Mouse (Mus musculus) embryo, embryonic 11.5 days (tissue): ENCODE measurements at regions not wholly inside any gene's neighbourhood (a gene's known extent, or its start where the extent isn't known, plus 50 kb on each side); places are given as distances from the start of the nearest gene placed in this dataset.

Experiments
- DNase-seq: peaks from one replicate; pipeline ENCODE4 v3.0.0-alpha.2; 2012; ENCODE audit warnings: low read depth, low spot score

GRCm38 (mm10) chr2:179210164-179210805 is 231.9 kb upstream of the Cdh4 start:
- no peak for DNase-seq

- no peak for DNase-seq
Measured at GRCm38 (mm10) chr2:179216773-179217172, 225.5 kb upstream of the Cdh4 start.

GRCm38 (mm10) chr2:179228096-179228495 is 214.1 kb upstream of the Cdh4 start:
- DNase-seq: no peak

- DNase-seq: no peak
Measured at GRCm38 (mm10) chr2:179231708-179232354, 210.4 kb upstream of the Cdh4 start.

GRCm38 (mm10) chr2:179238166-179238565 is 204.1 kb upstream of the Cdh4 start:
- no peak for DNase-seq

DNA sequence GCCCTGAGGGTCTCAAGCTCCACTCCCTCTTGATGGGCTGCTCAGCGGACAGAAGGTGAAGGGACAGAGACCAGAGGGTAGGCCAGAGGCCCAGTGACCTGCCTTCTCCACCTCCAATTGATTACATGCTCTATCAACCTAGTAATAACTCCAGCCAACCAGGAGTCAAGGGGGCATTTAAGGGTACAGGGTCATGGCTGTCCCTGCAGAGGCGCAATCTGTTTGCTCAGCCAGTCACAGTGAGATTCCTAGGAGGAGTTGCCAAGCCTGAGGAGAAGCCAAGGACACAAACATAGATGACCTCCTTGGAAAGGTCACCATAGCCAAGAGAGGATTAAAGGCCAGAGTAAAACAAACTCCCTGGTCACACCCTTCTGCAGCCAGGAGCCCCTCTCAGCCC is 181.3 kb upstream of the Cdh4 start:
- no peak for DNase-seq

- DNase-seq: no peak
Measured at GRCm38 (mm10) chr2:179263888-179264287, 178.3 kb upstream of the Cdh4 start.

DNA sequence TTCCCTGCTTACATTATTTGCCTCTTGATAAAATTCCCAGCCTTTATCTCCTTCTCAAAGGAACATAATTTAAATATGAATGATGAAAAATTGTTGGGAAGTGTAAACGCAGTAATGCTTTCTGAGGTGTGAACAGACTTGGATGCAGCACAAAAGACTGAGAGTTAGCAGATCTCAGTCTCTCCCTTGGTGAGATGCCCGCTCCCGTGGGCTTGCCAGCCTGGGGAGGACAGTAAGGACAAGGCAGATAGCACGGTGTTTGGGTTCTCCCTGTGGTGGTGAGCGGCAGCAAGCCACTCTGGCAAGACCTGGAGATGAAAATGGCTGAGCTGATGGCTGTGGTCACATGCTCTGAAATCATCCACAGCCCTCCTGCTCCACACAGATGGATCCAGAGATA is 176.8 kb upstream of the Cdh4 start:
- no peak for DNase-seq

GRCm38 (mm10) chr2:179277204-179277886 is 164.9 kb upstream of the Cdh4 start:
- no peak for DNase-seq

- no peak for DNase-seq
Measured at GRCm38 (mm10) chr2:179277887-179278282, 164.3 kb upstream of the Cdh4 start.

GRCm38 (mm10) chr2:179282276-179282675 is 160.0 kb upstream of the Cdh4 start:
- DNase-seq: no peak

DNA sequence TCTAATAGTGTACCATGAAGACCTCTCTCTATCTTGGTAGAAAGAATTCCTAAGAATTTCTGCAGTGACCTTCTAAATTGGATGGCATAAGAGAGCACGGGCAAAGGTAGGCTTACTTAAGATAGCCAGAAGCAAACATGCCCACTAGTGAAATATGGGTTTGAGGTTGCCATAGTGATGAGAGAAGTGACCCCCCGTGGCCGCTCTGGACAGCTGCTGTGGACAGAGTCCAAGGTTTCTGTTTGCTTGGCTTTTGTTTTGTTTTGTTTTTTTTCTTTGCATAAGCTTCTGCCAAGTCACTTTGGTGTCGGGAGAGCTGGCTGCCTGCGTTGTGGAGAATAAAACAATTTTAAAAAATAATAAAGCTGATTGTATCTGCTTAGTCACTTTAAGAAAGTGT is 151.8 kb upstream of the Cdh4 start:
- DNase-seq: no peak

GRCm38 (mm10) chr2:179291046-179291563 is 151.1 kb upstream of the Cdh4 start:
- no peak for DNase-seq

DNA sequence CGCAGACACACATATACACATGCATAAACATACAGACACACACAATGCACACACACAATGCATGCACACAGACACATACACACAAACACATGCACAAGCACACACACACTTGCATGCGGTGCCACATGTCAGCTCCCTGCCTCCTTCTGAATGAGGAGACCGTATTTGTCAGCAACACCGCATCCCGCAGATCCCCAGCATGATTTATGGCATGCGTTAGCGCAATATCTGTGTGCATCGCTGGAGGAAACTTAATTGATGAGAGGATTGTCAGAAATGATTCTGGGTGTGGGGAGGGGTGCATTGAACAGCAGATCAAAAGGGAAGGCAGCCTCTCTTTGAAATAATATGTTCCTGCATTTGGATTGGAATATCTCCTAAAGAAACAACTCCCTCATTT is 150.3 kb upstream of the Cdh4 start:
- DNase-seq: no peak

- DNase-seq: no peak
Measured at GRCm38 (mm10) chr2:179292566-179292965, 149.7 kb upstream of the Cdh4 start.

GRCm38 (mm10) chr2:179293114-179293513 is 149.1 kb upstream of the Cdh4 start:
- no peak for DNase-seq

- no peak for DNase-seq
Measured at GRCm38 (mm10) chr2:179297057-179297456, 145.2 kb upstream of the Cdh4 start.

DNA sequence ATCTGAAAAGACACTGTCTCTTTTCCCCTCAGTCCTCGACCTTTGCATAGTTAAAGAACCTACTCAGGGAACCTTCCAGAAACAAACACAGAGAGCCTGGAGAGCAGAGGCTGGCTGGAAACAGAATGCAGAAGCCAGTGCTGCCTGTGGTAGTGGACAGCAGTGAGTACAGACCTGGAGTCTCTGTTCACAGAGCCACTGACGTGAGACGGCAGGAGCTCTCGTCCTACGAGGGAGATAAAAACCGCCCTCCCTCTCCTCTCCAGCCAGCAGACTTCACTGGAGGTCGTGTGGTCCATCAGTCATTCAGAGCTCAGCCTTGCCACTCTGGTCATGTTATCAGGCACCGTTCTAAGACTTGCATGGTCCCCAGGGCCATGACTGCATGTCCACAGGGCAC is 138.5 kb upstream of the Cdh4 start:
- DNase-seq: no peak

GRCm38 (mm10) chr2:179307286-179307931 is 134.8 kb upstream of the Cdh4 start:
- no peak for DNase-seq

DNA sequence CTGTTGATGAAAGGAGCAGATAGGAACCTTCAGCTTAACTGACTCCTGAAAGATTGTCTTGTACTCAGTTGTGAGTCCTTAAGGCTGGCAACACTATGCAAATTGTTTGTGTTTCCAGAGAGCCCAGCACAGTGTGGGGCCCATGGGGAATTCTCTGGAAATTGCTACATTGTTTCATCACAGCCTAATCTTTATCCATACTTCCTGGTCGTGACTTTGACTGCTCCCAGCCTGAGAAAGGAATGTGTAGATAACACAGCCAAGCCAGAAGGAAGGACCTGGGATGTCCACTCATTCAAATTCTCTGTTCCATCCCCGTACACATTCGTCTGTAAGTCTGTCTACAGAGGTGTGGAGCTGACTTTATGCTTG is 134.3 kb upstream of the Cdh4 start:
- no peak for DNase-seq

DNA sequence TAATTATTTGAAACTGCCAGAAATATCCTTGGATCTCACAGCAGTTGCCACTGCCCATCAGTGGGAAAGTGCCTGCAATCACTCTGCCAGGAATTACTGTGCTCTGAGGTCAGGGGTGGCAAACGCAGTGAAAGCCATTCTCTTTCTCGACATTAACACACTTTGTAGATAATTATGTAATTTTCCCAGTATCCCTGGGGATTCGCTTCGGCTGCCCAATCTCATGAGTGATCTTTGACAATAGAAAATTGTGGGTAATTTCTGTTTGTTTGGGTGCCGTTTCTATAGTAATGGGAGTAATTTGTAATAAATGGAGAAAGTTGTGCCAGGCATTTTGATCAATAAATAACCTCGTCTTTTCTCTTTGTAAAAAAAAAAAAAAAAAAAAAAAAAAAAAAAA is 124.2 kb upstream of the Cdh4 start:
- DNase-seq: no peak

DNA sequence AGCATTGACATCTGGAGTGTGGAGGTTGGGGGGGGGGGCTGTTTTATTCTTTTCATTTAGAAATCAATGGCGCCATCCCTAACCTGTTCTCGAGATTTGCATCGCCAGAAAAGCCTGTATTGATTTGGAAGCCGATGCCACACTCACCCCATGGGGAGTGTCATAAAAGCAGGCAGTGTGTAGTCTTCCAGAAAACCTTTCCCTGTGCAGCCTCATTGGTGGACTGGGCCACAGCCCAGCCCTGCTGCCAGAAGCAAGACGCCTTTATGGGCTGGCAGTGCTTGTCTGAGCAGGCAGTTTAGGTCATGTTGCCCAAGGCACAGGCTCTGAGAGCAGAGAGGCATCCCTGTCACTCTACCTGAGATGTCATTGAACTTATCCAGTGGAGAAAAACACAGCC is 117.0 kb upstream of the Cdh4 start:
- no peak for DNase-seq
